Mouse (Mus musculus) hindbrain, embryonic 10.5 days (tissue): ENCODE data around the gene Sms. TPM values are rescaled to one million over a fixed set of nuclear protein-coding genes. Genes with fewer than 3 reads are reported as not detected.

Experiments used
- DNase-seq: peaks from one replicate; pipeline ENCODE4 v3.0.0-alpha.2; 2017; ENCODE audit warnings: low spot score
- H3K27ac ChIP-seq: fragments of 300-500 bp; sonication (generic); 2 replicates; pipeline ENCODE4 v1.5.1; 2016; ENCODE audit warnings: mild to moderate bottlenecking, moderate library complexity
- H3K27me3 ChIP-seq: fragments of 300-500 bp; sonication (generic); 2 replicates; pipeline ENCODE4 v1.6.1; 2016; ENCODE audit warnings: mild to moderate bottlenecking; ENCODE audit not compliant: poor library complexity, insufficient read depth, severe bottlenecking
- H3K36me3 ChIP-seq: fragments of 300-500 bp; sonication (generic); 2 replicates; pipeline ENCODE4 v1.6.1; 2016; ENCODE audit warnings: mild to moderate bottlenecking, moderate library complexity
- H3K4me1 ChIP-seq: fragments of 300-500 bp; sonication (generic); replicated peaks from 2 replicates; pipeline ENCODE4 v1.6.1; 2016; ENCODE audit warnings: mild to moderate bottlenecking
- H3K4me3 ChIP-seq: fragments of 300-500 bp; sonication (generic); 2 replicates; pipeline ENCODE4 v1.5.1; 2016; ENCODE audit warnings: mild to moderate bottlenecking, moderate library complexity
- H3K9me3 ChIP-seq: fragments of 300-500 bp; sonication (generic); 2 replicates; pipeline ENCODE4 v1.6.1; 2016; ENCODE audit warnings: mild to moderate bottlenecking, moderate library complexity
- WGBS: fragments of 180-500 bp; shearing (Covaris S2); methylation state at CpG from one replicate; pipeline ENCODE4 v1.1.7; 2016; 5-methylcytosine and 5-hydroxymethylcytosine counted together
- polyA plus RNA-seq: library from polyadenylated mRNA; unstranded; fragments of >200 nt; fragmentation: Nextera tagmentation; extraction: Ambion mirVana; gene quantifications from 2 replicates; pipeline ENCODE4 v1.2.1, GENCODE M21; 2016

Sms gene
- polyA plus RNA-seq, 1 experiment from 2014 or later, result 67.8 TPM

DNA sequence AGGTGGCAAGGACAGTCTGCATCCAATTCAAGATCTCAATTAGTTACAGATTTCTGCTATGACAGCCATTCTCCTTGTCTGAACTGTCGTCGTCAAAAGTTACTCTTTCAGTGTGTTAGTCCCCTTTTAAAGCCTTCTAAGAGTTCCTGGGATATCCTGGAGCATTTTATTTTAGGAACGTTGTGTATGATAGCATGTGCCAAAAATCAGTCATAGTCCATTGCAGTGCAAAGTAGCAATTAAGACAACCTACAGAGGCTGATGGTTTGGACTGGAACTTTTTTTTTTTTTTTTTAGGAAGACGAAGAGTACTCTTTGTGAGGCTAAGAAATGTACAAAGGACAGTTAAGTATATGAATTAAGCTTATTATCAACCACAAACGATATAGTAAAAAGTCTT lies 76.9 kb downstream of the Sms start, which contains the start of gene Phex:
Gene Phex, minus strand, starts transcription at position 101 of the 400 bp plus-strand sequence.
- Histone ChIP-seq H3K27ac (no peak within 1 kb of the TSS), H3K4me1 (no peaks in the 10 kb centered on the region), H3K36me3 (no peaks in the 10 kb centered on the region), H3K9me3 (no peaks in the 10 kb centered on the region), H3K27me3 (no peaks in the 10 kb centered on the region), H3K4me3 (no peak within 1 kb of the TSS)
- DNase-seq, result no peak
- 71% methylated on average over 5 of the region's 5 CpGs for WGBS

DNA sequence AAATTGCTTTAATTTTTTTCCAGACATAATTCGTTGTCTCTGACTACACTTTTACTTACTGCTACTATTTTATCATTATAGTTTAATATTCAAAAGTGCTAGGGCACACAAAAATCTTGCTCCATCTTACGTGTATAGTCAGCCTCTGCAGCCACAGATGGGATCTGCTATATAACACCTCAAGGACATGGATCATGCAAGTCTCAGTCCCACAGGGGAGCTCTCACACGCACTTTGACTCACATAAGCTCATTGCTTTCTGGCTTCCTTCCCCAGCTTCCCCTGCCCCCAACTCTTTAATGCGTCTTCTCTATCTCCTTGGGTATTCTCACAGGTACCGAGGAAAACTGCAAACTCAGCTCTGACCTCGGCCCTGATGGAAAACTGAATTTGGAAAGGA lies 87.2 kb downstream of the Sms start:
- Histone ChIP-seq H3K27me3 (no peaks in the 10 kb centered on the region), H3K4me1 (no peaks in the 10 kb centered on the region), H3K27ac (no peak overlapping the region), H3K9me3 (no peaks in the 10 kb centered on the region), H3K36me3 (no peaks in the 10 kb centered on the region), H3K4me3 (no peak overlapping the region)
- 80% methylated on average over 6 of the region's 6 CpGs for WGBS
- no peak for DNase-seq

Other genes with a start within 250 kb of the Sms start
- gene Phex, start 77.0 kb downstream of the Sms start, polyA plus RNA-seq, result 0.10 and 0.27 TPM in 2 replicates
- 4.9 and 5.6 TPM in 2 replicates for gene Yy2, start 76.7 kb upstream of the Sms start, polyA plus RNA-seq
- 19.2 and 22.8 TPM in 2 replicates for gene Mbtps2, start 106.4 kb upstream of the Sms start, polyA plus RNA-seq
- 0.55 TPM in 1 of 2 replicates, not detected in the other for gene Smpx, start 206.6 kb upstream of the Sms start, polyA plus RNA-seq